Mouse (Mus musculus): ENCODE results near the gene Raph1.

The Raph1 gene

DNA sequence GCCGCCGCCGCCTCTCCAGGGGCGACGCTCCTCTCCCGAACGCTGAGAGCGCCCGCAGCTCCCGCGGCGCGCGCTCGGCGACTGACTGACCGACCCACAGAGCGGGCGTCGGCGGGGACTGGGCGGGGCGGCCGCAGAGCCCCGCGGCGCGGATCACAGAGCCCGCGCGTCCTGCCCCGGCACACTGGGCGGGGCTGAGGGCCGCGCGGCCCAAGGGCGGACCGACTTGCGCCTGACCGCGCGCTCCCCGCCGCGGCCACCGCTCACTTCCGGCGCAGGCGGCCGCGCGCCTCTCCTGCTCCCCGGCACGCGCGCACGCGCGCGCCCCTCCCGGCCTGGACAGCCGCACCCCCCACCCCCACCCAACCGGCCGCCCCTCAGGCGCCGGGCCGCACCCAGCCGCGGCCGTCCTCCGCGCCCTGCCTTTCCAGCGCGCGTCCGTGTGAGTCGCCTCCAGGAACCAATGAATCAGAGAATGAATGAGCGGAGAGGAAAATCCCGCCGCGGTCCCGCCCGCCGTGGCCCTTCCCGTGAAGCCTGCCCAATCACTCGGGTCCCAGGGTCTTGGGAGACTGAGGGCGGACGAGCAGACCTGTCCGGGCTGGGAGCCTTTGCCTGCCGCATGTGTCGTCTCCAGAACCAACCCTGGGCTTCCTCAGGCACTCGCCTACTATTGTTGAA, at the start of gene Raph1:
Raph1 (minus strand) TSS at position 474 of the 681 bp plus-strand sequence.
- peak; percentile 35 to 76 for DNase-seq (ENCODE audit: low spot score in 2 of 2)

DNA sequence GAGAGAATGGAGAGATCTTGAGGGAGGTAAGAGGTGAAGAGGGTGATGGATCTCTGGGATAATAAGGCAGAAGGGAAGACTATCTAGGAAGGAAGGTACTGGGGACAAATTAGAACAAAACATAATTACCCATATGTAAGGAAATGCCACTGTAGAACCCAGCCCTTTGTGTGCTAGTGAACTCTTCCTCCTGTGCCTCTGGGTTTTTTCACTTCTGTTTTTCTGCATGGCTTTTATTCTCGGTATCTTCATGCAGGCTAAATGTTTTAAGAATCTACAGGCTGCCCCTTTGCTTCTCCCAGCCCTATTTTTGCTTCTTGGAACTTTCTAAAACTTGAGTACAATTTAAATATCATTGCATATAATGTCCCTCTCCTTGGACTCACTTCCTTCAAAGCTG, 48.8 kb upstream of the Raph1 start:
- DNase-seq (ENCODE audit: low spot score in 2 of 2), result no peak

DNA sequence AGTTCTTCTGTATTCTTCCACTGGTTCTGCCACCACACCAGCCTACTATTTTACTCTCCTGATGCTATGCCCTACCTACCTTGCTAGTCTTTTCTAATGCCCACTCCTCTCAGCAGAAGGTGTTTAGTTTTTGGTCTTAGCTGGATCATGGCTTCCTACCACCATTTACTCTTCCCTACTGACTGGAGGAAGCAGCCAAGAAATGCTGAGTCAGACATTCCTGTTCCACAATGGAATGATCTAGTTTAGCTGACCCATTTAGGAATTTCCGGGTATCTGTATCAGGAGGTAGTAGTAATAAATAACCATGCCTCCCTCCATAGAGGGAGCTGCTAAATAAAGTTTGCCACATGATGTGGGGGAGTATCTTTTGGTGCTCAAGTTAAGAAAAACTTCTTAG, 48.0 kb upstream of the Raph1 start:
- no peak for DNase-seq (ENCODE audit: low spot score in 2 of 2)

DNA sequence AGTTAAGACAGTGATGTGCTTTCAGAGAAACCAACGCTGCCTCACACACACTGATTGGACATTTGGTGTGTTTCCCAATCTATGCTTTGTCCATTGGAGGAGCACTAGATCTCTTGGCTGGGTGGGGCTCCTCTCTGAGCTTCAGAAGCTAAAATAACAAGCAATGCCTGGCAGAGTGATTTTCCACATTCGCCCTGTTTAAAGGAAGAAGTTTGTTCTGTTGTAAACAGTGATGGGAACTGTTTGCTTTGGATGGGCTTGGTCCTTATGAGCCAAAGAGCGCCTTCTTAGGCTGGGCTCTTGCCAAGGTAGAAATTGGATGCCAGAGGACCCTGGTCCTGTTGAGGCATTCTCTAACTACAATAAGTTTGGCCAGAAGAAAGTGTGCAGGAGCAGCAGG, 45.1 kb upstream of the Raph1 start:
- no peak for DNase-seq (ENCODE audit: low spot score in 2 of 2)

DNA sequence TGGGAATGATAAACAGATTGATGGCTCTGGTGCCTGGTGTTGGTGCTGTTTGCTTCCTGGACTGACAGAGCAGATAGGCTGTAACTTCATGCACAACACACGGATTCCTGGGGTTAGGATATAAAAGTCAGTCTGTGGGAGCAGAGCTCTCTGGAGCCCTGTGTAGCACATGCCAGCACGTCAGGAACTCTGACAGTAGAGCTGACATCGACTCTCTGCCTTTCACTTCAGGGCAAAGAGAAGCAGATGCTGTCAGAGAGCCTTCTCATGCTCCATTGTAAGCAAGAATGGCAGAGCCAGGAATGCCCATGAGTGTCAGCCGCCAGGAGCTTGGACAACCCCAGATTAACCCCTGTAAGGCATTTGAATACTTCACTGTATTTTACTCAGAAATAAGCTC, 43.7 kb upstream of the Raph1 start:
- no peak for DNase-seq (ENCODE audit: low spot score in 2 of 2)

DNA sequence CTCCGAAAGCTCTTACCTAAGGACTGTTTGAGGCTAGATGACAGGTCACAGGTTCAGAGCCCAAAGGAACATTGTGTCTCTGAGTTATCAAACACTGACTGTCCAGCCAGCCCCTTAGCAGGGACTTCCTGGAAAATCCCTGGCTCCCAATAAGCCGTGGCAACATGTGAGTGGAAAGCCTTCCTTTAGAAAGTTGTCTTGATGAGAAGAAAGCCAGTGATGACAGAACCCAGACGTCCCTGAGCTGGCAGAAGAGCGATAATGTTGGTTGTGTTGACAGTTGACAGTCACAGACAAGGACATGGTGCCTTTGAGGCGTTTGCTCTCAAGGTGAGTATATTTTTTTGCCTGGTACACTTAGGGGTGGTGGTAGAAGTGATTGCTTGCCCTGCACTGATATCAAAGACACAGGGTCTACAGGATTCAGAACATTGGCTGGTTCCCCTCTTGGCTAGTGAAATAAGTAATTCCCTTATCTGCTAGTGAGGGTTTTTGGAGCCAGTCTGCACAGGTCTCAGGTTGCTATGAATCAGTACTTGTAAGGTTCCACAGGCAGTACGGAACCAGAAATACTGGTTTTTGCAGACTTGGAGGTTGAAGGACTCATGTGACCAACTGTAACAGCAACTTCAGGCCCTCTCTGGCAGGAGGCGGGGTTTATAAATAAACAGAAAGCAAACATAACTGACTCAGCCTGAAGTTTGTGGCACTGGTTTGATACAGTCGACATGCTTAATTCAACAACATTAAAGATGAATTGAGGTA, 42.3 kb upstream of the Raph1 start:
- DNase-seq (ENCODE audit: low spot score in 2 of 2), result no peak

DNA sequence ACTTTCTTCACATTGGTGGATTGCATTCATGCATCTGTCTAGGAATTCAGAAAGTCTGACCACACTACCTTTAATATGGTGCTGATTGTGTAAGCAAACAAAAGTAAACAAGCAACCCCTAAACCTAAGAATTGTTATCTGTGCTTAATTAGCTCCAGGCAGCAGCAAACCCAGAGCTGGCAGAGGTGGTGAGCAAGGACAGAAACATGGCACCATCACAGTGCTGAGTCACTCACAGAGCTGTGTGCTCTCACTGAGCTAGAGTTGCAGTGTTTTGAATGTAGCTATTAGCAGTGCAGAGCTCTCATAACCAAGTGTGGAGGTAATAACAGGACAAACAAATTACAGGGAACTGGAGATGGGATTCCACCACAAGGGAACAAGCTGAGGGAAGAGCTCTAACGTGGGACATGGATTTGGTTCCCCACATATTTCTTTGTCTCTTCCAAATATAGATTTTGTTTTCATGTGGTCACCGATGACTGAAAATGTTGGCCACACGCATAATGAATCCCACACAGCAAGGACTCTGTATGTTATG, 37.6 kb upstream of the Raph1 start:
- no peak for DNase-seq (ENCODE audit: low spot score in 2 of 2)

DNA sequence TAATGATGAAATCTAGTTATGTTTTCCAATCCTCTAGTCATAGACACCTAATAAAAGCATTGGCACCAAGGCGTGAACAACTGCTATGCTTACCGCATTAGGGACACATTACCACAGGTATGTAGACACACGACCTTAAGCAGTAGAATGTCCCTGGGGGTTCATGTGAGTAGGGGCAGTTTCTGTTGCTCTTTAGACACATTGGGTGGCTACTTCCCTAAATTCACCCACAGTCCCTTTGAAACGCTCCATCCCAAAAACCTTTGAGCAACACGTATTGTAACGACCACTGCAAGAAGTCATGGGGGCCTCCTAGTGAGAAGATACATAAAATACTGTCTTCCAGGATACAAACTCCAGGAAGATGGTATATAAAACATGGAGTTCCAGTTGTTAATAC, 33.8 kb upstream of the Raph1 start:
- DNase-seq (ENCODE audit: low spot score in 2 of 2), result no peak

DNA sequence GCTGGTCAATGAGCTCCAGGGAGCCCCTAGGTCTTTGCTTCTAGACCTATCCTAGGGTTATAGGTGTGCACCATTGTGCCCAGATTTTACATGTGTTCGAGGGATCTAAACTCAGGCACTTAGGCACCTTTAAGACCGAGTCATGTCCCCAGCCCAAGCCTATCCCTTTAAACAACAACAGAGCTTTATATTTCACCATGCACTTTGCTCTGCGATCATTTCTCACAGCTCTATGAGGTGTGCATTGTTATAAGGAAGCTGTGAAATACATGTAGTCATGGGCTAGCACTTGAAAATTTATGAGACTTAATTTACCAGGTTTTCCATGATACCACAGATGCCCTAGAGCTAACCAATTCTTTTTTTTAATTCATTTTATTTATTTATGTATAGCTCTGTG, 33.0 kb upstream of the Raph1 start:
- no peak for DNase-seq (ENCODE audit: low spot score in 2 of 2)

DNA sequence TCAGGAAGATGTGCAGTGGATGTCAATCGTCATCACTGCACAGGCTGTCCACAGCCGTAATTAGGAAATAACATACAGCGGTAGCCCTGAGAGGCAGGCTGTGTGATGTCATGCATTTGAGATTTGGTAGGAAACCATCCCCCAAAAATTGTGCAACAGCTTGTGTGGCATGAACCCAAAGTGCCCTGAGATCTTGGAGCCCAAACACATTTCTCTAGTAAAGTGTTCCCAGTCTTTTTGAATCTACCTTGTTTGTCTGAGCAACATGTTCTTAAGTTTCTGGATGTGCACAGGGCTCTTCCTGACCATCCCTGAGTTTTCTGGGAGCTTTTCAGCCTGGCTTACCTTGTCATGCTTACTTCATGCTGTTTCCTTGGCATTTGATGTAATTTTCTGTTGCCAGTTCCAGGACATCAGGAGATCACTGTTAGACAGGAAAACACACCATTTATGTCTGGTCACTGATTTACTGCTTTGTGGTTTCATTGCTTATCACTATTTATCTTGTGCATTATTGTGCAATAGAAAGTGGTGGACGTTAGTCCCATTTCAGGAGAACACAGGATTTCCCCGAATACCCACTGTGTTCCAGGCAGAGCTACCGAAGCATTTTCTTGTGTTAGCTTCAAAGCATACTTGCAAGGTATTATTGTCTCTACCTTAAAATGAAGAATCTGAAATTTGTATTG, 32.3 kb upstream of the Raph1 start:
- DNase-seq (ENCODE audit: low spot score in 2 of 2), result no peak

DNA sequence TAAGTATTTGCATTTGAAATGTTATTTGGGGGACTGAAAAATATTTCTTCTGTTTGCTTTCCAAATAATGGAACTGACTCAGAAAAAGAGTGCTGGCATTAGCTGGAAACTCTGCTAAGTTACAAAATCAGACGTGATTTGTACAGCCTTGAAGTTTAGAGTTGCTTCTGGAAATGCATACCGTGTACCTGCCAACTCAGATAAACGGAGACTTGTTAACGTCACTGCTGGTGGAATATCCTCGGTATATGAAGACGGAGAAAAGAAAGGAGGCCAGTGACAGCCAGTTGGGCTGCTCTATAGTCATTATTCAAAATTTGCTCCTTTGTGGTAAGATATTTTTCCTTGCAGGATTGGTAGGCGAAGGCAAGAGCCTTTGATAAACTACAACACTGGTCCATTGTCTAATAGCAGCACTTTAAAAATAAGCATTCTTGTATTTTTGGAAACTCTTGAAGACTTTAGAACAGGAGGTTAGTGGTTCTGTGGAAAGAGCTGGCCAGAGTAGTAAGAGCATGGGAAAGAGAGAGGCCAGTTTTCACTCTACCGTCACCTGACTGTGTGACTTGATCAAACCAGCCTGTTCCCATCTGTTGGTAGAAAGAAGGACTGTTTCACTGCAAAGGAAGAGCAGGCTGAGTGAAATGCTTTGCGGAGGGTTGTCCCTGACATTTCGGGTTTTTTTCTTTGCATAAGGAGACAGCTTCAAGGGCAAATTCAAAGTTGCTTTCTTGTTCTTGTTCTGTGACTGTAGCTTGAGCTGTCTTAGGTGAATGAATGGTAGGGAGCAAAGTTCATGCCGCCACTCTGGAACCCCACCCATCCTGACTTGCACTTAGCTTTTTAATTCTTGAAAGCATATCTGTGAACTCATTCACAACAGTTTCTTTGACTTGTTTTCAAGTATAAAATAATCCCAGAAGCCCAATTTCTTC, 29.7 kb upstream of the Raph1 start:
- DNase-seq (ENCODE audit: low spot score in 2 of 2), result no peak

DNA sequence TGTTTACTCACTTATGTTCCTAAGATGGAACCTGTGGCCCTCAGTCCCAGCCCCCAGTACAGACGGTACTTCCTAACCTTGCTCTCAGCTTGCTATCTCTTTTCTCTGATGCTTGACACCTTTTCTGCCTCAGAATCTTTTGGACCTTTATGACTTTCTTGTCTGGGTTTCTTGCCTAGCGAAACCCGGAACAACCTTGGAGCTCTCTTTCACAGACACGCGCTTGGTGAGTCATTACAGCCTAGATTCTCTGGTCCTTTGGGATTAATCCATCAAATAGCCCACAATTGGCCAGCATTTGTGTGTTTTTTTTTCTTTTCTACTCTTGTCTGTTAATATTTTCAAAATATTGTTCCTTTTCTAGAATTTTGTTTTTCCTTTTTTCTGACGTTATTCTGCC, 26.2 kb upstream of the Raph1 start:
- DNase-seq (ENCODE audit: low spot score in 2 of 2), result no peak

DNA sequence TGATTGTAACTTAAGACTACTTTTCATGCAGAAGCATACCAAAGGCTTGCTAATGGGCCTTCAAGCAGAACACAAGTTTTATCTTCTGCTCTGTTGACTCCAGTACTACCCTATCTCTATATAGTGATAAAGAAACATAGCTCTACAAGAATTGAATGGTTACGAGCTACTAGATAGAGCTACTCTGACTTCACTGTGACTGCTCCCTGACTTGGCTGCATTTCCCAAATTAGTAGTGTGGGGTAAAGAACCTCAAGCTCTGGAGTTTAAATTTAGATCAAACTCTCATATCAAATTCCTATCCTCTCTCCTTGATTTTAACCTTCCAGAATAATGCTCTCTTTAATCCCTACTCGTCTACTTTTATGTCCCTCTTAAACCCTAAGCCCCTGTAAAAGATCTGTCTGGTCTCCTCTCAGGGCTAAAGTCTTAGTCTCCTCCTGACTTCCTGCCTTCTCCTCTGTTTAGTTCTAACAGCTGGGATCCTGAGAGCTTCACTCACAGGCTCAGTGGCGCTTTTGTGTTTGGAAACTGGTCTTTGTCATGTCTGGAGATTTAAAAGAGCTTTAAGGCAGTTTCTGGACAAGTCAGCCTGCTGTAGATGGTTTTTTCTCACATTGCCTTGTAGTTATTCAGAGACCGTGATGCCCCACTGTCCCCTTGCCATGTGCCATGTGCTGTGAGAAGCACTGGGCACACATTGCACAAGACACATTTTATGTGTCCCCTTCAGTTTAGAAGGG, 22.2 kb upstream of the Raph1 start:
- DNase-seq (ENCODE audit: low spot score in 2 of 2), result no peak

DNA sequence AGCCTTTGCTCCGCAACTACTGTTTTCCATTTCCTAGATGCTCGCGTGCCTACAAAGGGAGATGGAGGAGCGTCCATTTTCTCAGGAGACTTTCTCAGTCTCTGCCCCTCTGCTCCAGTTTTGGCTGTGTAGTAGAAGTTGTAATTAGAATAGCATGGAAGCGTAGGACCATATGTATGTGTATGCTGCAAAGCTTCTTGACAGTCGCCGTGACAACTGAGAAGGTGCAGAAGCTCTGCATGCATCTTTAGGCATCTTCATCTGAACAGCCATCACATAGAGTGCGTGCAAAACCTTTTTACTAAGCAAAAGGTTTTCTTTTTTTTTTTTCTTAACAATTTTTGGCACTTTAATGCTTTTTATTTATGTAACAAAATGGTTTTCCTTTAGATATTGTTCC, 14.1 kb upstream of the Raph1 start:
- no peak for DNase-seq (ENCODE audit: low spot score in 2 of 2)

DNA sequence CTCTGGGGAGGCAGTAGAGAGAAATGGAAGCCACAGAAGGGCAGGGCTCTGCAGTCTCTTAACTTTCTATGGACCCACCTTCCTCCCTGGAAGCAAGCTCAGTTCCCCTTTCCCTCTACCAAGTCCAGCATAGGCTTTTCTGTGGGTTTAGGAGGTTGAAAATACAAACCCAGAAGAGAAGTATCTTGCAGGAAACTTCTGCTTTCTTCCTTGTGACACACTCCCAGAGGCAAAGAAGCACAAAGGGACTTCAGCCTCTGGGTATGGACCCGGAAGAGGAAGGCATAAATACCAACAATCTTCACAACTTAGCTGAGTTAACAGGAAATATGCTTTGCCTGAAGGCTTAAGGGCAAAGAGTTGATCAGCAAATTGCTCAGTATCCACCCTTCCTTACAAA, 13.0 kb upstream of the Raph1 start:
- DNase-seq (ENCODE audit: low spot score in 2 of 2), result no peak

DNA sequence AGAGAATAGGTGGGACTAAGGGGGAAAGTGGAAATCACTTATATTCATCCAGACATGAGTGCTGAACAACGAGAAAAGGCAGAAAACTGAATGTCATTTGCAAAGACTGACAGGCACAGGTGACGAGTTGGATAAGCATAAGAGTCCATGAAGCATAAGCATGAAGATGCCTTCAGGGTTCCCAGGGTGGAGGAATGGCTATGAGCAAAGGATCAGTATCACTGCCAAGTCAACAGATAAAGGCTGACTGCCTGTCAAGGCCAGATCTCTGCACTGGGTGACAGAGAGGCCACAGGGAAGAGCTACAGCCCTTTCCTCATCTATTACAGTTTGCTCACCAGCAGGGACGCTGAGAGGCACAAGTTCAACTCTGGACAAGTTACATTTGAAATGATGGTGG, 5.8 kb upstream of the Raph1 start:
- no peak for DNase-seq (ENCODE audit: low spot score in 2 of 2)

DNA sequence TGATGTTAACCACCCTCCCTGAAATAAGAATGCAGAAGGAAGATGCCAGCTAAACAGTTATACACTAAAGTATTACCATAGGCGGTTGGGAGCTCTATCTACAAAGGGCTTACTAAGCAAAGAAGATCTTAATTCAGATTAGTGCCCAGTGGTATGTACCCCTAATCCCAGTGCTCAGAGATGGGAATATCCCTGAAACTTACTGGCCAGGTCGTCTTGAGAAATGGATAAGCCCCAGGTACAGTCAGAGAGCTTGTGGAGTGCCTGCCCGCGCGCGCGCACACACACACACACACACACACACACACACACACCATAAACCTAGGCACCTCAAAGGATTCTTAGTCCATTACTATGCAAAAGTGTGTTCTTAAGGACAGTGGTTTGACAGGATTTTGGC, 2.8 kb upstream of the Raph1 start:
- no peak for DNase-seq (ENCODE audit: low spot score in 2 of 2)

DNA sequence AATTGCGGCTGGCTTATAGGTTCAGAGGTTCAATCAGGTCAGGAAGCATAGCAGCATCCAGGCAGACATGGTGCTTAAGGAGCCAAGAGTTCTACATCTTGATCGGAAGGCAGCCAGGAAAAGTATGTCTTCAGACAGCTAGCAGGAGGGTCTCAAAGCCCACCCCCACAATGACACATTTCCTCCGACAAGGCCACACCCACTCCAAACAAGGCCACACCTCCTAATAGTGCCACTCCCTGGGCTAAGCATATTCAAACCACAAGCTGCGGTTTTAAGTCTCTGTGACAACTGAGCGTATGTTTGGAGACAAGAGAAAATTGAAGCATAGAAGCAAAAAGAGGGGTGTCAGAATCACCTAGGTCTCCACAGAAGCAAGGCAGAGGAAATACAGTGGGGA, 2.3 kb upstream of the Raph1 start:
- DNase-seq (ENCODE audit: low spot score in 2 of 2), result no peak

DNA sequence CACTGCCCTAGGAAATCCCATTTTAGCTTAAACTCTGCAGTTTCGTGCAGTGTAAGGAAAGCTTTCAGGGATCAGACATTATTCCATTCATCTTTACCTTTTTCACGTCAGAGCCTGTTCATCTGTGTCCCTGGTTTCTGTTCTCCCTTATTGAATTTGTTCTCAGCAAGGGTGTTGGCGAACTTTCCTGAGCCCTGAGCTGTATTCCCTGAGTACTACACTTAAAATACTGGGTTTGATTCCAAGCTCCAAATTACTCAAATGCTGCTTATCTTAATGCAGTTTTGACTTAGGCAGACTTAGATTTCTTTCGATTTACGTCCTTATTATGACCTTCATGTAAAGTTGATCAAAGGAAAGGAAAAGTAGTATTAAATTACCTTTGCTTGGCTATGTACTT, 417 bp upstream of the Raph1 start:
- DNase-seq (ENCODE audit: low spot score in 2 of 2), result no peak

DNA sequence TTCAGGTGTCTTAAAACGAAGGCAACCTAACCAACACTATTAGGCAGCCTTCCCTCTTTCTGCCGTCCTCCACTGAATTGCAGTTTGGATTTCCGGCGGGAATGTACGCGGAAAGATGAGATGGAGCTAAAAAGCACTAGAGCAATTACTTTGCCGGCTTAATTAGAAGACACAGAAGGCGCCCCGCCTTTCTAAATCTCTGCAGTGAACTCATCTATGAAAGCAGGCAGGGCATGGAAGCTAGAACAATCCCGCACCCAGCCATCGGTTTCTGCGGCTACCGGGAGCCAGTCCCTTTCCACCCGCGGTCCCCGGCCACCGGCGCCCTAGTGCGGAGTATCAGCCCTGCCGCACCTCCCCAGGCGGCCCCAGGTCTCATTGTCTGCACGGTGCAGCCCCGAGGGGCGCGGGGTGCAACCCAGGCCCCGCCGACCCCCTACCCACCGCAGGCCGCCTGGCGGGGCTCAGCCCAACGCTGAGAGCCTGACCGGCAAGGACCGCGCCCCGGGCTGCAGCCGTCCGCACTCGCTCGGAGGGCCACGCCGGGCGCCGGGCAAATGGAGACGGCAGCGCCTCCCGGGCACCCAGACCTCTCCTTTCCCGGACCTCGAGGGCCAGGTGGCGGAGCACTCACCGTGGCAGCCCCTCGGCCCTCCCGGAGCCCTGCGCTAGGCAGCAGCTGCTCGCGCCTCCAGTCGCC, 823 bp downstream of the Raph1 start:
- peak in 1 of 2 experiments; percentile 26 for DNase-seq (ENCODE audit: low spot score in 2 of 2)
